Mouse (Mus musculus) heart, embryonic 13.5 days (tissue): Measurements from ENCODE around the gene Ifnb1. TPM values are rescaled to one million over a fixed set of nuclear protein-coding genes. Genes with fewer than 3 reads are reported as not detected.
A peak's percentile ranks its signal among the peaks of the same experiment; 100 is the strongest.

Source experiments
- ATAC-seq: fragments of 200-750 bp; cut with Nextera tagmentation; 2 replicates; pipeline ENCODE4 v1.8.0; 2017; ENCODE audit warnings: moderate TSS enrichment; ENCODE audit not compliant: insufficient number of reproducible peaks, low FRiP score, low TSS enrichment; ENCODE audit errors: extremely low read depth
- H3K27ac ChIP-seq: fragments of 300-500 bp; sonication (generic); replicated peaks from 2 replicates; pipeline ENCODE4 v1.5.1; 2015; ENCODE audit warnings: moderate library complexity, mild to moderate bottlenecking, inconsistent platforms
- H3K27me3 ChIP-seq: fragments of 300-500 bp; sonication (generic); replicated peaks from 2 replicates; pipeline ENCODE4 v1.6.1; 2015; ENCODE audit warnings: mild to moderate bottlenecking, inconsistent platforms
- H3K36me3 ChIP-seq: fragments of 300-500 bp; sonication (generic); 2 replicates; pipeline ENCODE4 v1.6.1; 2015; ENCODE audit warnings: mild to moderate bottlenecking, inconsistent platforms
- H3K4me1 ChIP-seq: fragments of 300-500 bp; sonication (generic); 2 replicates; pipeline ENCODE4 v1.6.1; 2015; ENCODE audit warnings: inconsistent platforms
- H3K4me2 ChIP-seq: fragments of 300-500 bp; sonication (generic); 2 replicates; pipeline ENCODE4 v1.6.1; 2015; ENCODE audit warnings: inconsistent platforms, mild to moderate bottlenecking, moderate library complexity
- H3K4me3 ChIP-seq: fragments of 300-500 bp; sonication (generic); 2 replicates; pipeline ENCODE4 v1.5.1; 2015; ENCODE audit warnings: moderate library complexity, mild to moderate bottlenecking, inconsistent platforms
- H3K9ac ChIP-seq: fragments of 300-500 bp; sonication (generic); 2 replicates; pipeline ENCODE4 v1.6.1; 2015; ENCODE audit warnings: inconsistent platforms, mild to moderate bottlenecking, moderate library complexity
- H3K9me3 ChIP-seq: fragments of 300-500 bp; sonication (generic); 2 replicates; pipeline ENCODE4 v1.6.1; 2016; ENCODE audit warnings: inconsistent platforms
- WGBS: fragments of 180-500 bp; shearing (Covaris S2); methylation state at CpG from one replicate; pipeline ENCODE4 v1.1.7; 2015; ENCODE audit warnings: mixed read lengths; 5-methylcytosine and 5-hydroxymethylcytosine counted together
- polyA plus RNA-seq: library from polyadenylated mRNA; unstranded; fragments of >200 nt; fragmentation: Nextera tagmentation; extraction: Ambion mirVana; gene quantifications from 2 replicates; pipeline ENCODE4 v1.2.1, GENCODE M21; 2015

The Ifnb1 gene
- polyA plus RNA-seq, 1 experiment from 2014 or later = not detected

- ATAC-seq = no peak
- Histone ChIP-seq H3K4me3 (no peak overlapping the region), H3K4me1 (0 out of 2 replicates have a peak, but pooled peaks cover 6% of the 10 kb centered on the region), H3K27ac (no peak overlapping the region), H3K9me3 (no peaks in the 10 kb centered on the region), H3K4me2 (no peak overlapping the region), H3K27me3 (no peaks in the 10 kb centered on the region), H3K9ac (no peak overlapping the region), H3K36me3 (no peaks in the 10 kb centered on the region)
- WGBS = 96% methylated on average over 2 of the region's 2 CpGs
These were observed 10.9 kb upstream of the Ifnb1 start for GRCm38 (mm10) chr4:88533499-88533898.

- Histone ChIP-seq H3K27ac (no peak overlapping the region), H3K36me3 (no peaks in the 10 kb centered on the region), H3K9me3 (no peaks in the 10 kb centered on the region), H3K27me3 (no peaks in the 10 kb centered on the region), H3K9ac (no peak overlapping the region), H3K4me3 (no peak overlapping the region), H3K4me2 (no peak overlapping the region), H3K4me1 (no peaks in the 10 kb centered on the region)
- WGBS = 66% methylated on average over 2 of the region's 2 CpGs
- no peak for ATAC-seq
These were observed 8.3 kb upstream of the Ifnb1 start for GRCm38 (mm10) chr4:88530892-88531291.

GRCm38 (mm10) chr4:88530271-88530670 lies 7.7 kb upstream of the Ifnb1 start:
- no peaks in the 10 kb centered on the region for H3K4me1 ChIP-seq
- H3K4me3 ChIP-seq = no peak overlapping the region
- H3K27me3 ChIP-seq = no peaks in the 10 kb centered on the region
- ATAC-seq = no peak
- H3K4me2 ChIP-seq = no peak overlapping the region
- no peak overlapping the region for H3K27ac ChIP-seq
- H3K36me3 ChIP-seq = no peaks in the 10 kb centered on the region
- H3K9me3 ChIP-seq = no peaks in the 10 kb centered on the region
- 70% methylated on average over 4 of the region's 4 CpGs for WGBS
- H3K9ac ChIP-seq = no peak overlapping the region

- H3K4me3 ChIP-seq = no peak overlapping the region
- H3K27ac ChIP-seq = no peak overlapping the region
- no peaks in the 10 kb centered on the region for H3K4me1 ChIP-seq
- no peaks in the 10 kb centered on the region for H3K36me3 ChIP-seq
- H3K27me3 ChIP-seq = peaks cover 2% of the 10 kb centered on the region; the same call in 1 of the 2 replicates
- ATAC-seq = no peak
- WGBS = 69% methylated on average over 5 of the region's 5 CpGs
- no peak overlapping the region for H3K9ac ChIP-seq
- H3K9me3 ChIP-seq = no peaks in the 10 kb centered on the region
- H3K4me2 ChIP-seq = no peak overlapping the region
These were observed 3.9 kb upstream of the Ifnb1 start for GRCm38 (mm10) chr4:88526379-88527049.

GRCm38 (mm10) chr4:88525393-88525792 lies 2.8 kb upstream of the Ifnb1 start:
- Histone ChIP-seq H3K9ac (no peak overlapping the region), H3K4me2 (no peak overlapping the region), H3K36me3 (no peaks in the 10 kb centered on the region), H3K27ac (no peak overlapping the region), H3K4me1 (no peaks in the 10 kb centered on the region), H3K27me3 (peaks cover 6% of the 10 kb centered on the region; the same call in 1 of the 2 replicates), H3K9me3 (no peaks in the 10 kb centered on the region), H3K4me3 (no peak overlapping the region)
- no peak for ATAC-seq
- 64% methylated on average over 3 of the region's 3 CpGs for WGBS

GRCm38 (mm10) chr4:88523241-88523640 lies 667 bp upstream of the Ifnb1 start:
- no peaks in the 10 kb centered on the region for H3K36me3 ChIP-seq
- no peak overlapping the region for H3K4me3 ChIP-seq
- no peaks in the 10 kb centered on the region for H3K9me3 ChIP-seq
- H3K4me1 ChIP-seq = peaks cover 9% of the 10 kb centered on the region
- peaks cover 6% of the 10 kb centered on the region; the same call in 1 of the 2 replicates for H3K27me3 ChIP-seq
- H3K27ac ChIP-seq = no peak overlapping the region
- H3K4me2 ChIP-seq = no peak overlapping the region
- no peak for ATAC-seq
- H3K9ac ChIP-seq = no peak overlapping the region

GRCm38 (mm10) chr4:88517957-88518356 lies 4.6 kb downstream of the Ifnb1 start:
- no peak for ATAC-seq
- no peaks in the 10 kb centered on the region for H3K36me3 ChIP-seq
- no peaks in the 10 kb centered on the region for H3K9me3 ChIP-seq
- WGBS = 83% methylated on average over 2 of the region's 2 CpGs
- H3K4me1 ChIP-seq = peaks cover 26% of the 10 kb centered on the region
- H3K27ac ChIP-seq = no peak overlapping the region
- no peak overlapping the region for H3K4me3 ChIP-seq
- H3K27me3 ChIP-seq = peaks cover 6% of the 10 kb centered on the region; the same call in 1 of the 2 replicates
- H3K9ac ChIP-seq = no peak overlapping the region
- H3K4me2 ChIP-seq = no peak overlapping the region

- Histone ChIP-seq H3K4me1 (peaks cover 26% of the 10 kb centered on the region), H3K9ac (no peak overlapping the region; the same call in 1 of the 2 replicates), H3K9me3 (no peaks in the 10 kb centered on the region), H3K4me3 (peak overlapping the region; percentile 16; the same call in 1 of the 2 replicates), H3K27me3 (no peaks in the 10 kb centered on the region), H3K4me2 (peak overlapping the region; percentile 59), H3K27ac (peak overlapping the region; percentile 85), H3K36me3 (no peaks in the 10 kb centered on the region)
- peak; percentile 64; the same call in 1 of the 2 replicates for ATAC-seq
- WGBS = 2% methylated on average over 4 of the region's 4 CpGs
These were observed 6.8 kb downstream of the Ifnb1 start for GRCm38 (mm10) chr4:88515711-88516211.

- 31% methylated on average over 2 of the region's 2 CpGs for WGBS
These were observed 7.3 kb downstream of the Ifnb1 start for GRCm38 (mm10) chr4:88515250-88515649.

GRCm38 (mm10) chr4:88514403-88514802 lies 8.2 kb downstream of the Ifnb1 start:
- no peak overlapping the region for H3K4me3 ChIP-seq
- H3K4me2 ChIP-seq = no peak overlapping the region
- no peaks in the 10 kb centered on the region for H3K27me3 ChIP-seq
- H3K4me1 ChIP-seq = peaks cover 25% of the 10 kb centered on the region
- H3K9me3 ChIP-seq = no peaks in the 10 kb centered on the region
- H3K27ac ChIP-seq = peak overlapping the region; percentile 85; the same call in 1 of the 2 replicates
- ATAC-seq = no peak
- no peaks in the 10 kb centered on the region for H3K36me3 ChIP-seq
- H3K9ac ChIP-seq = no peak overlapping the region
- WGBS = 31% methylated on average over 4 of the region's 4 CpGs

More at GRCm38 (mm10) chr4:88515250-88515649, 7.3 kb downstream of the Ifnb1 start:
- H3K9me3 ChIP-seq = no peaks in the 10 kb centered on the region
- peaks cover 26% of the 10 kb centered on the region for H3K4me1 ChIP-seq
- H3K27ac ChIP-seq = peak overlapping the region; percentile 85
- no peak overlapping the region for H3K9ac ChIP-seq
- peak overlapping the region; percentile 16; the same call in 1 of the 2 replicates for H3K4me3 ChIP-seq
- peak overlapping the region; percentile 59 for H3K4me2 ChIP-seq
- H3K27me3 ChIP-seq = no peaks in the 10 kb centered on the region
- no peaks in the 10 kb centered on the region for H3K36me3 ChIP-seq
- no peak for ATAC-seq

GRCm38 (mm10) chr4:88513743-88514142 lies 8.8 kb downstream of the Ifnb1 start:
- H3K9ac ChIP-seq = no peak overlapping the region
- H3K27me3 ChIP-seq = no peaks in the 10 kb centered on the region
- H3K27ac ChIP-seq = no peak overlapping the region
- no peak for ATAC-seq
- H3K4me1 ChIP-seq = peaks cover 21% of the 10 kb centered on the region
- H3K36me3 ChIP-seq = no peaks in the 10 kb centered on the region
- WGBS = 52% methylated on average over 4 of the region's 4 CpGs
- no peaks in the 10 kb centered on the region for H3K9me3 ChIP-seq
- H3K4me3 ChIP-seq = no peak overlapping the region
- no peak overlapping the region for H3K4me2 ChIP-seq

- Histone ChIP-seq H3K27me3 (no peaks in the 10 kb centered on the region), H3K36me3 (no peaks in the 10 kb centered on the region), H3K27ac (no peak overlapping the region), H3K4me1 (no peaks in the 10 kb centered on the region), H3K4me2 (no peak overlapping the region), H3K9ac (no peak overlapping the region), H3K4me3 (no peak overlapping the region), H3K9me3 (no peaks in the 10 kb centered on the region)
- WGBS = 64% methylated on average over 4 of the region's 4 CpGs
- no peak for ATAC-seq
These were observed 18.8 kb downstream of the Ifnb1 start for GRCm38 (mm10) chr4:88503753-88504152.
